Mouse (Mus musculus) T-helper 1 cell (primary cell): ENCODE data around the gene Prap1.

ENCODE experiments used
- in situ Hi-C: fragments of 300-600 bp; cut with MboI, MseI; formaldehyde crosslinking; loops from one replicate; pipeline ENCODE4 v1.15.1; 2025; ENCODE audit warnings: high pct_unique_total_duplicates

Prap1 gene

GRCm38 (mm10) chr7:140081408-140082241 lies 11.6 kb upstream of the Prap1 start:
- in situ Hi-C loops, result loop anchor here (10.0 kb wide), 1 partner anchor 53 kb away; the partner anchor contains the start of gene Mtg1

GRCm38 (mm10) chr7:140082242-140082678 lies 10.9 kb upstream of the Prap1 start, which contains the start of gene Caly:
TSS of gene Caly (minus strand) at chr7:140082548.
- in situ Hi-C loops, result loop anchor here (10.0 kb wide), 1 partner anchor 53 kb away; the partner anchor contains the start of gene Mtg1

- in situ Hi-C loops, result no loop called here
These were observed 2.6 kb upstream of the Prap1 start for GRCm38 (mm10) chr7:140090601-140091000.

GRCm38 (mm10) chr7:140094954-140095353 lies 1.8 kb downstream of the Prap1 start:
- in situ Hi-C loops, result no loop called here

GRCm38 (mm10) chr7:140095556-140095955 lies 2.4 kb downstream of the Prap1 start:
- in situ Hi-C loops, result no loop called here

GRCm38 (mm10) chr7:140096055-140096454 lies 2.9 kb downstream of the Prap1 start:
- in situ Hi-C loops, result no loop called here

GRCm38 (mm10) chr7:140098466-140098865 lies 5.3 kb downstream of the Prap1 start:
- in situ Hi-C loops, result no loop called here

- in situ Hi-C loops, result no loop called here
These were observed 8.3 kb downstream of the Prap1 start for GRCm38 (mm10) chr7:140101498-140101897.

- in situ Hi-C loops, result no loop called here
These were observed 9.0 kb downstream of the Prap1 start, which contains the start of gene Fuom for GRCm38 (mm10) chr7:140101993-140102860. TSS of gene Fuom (minus strand) at chr7:140102441.

- in situ Hi-C loops, result no loop called here
These were observed 10.8 kb downstream of the Prap1 start for GRCm38 (mm10) chr7:140104009-140104408.

- in situ Hi-C loops, result no loop called here
These were observed 18.7 kb downstream of the Prap1 start for GRCm38 (mm10) chr7:140111943-140112342.

- in situ Hi-C loops, result no loop called here
These were observed 22.6 kb downstream of the Prap1 start, which contains the start of gene Paox for GRCm38 (mm10) chr7:140115583-140116328. TSS of gene Paox (plus strand) at chr7:140115799.

GRCm38 (mm10) chr7:140116329-140117054 lies 23.3 kb downstream of the Prap1 start, which contains the start of gene Echs1:
TSS of gene Echs1 (minus strand) at chr7:140116476.
- in situ Hi-C loops, result no loop called here

GRCm38 (mm10) chr7:140120484-140120883 lies 27.3 kb downstream of the Prap1 start:
- in situ Hi-C loops, result loop anchor here (10.0 kb wide), 1 partner anchor 1934 kb away; no protein-coding TSS in a partner anchor

GRCm38 (mm10) chr7:140121338-140121910 lies 28.2 kb downstream of the Prap1 start:
- in situ Hi-C loops, result loop anchor here (10.0 kb wide), 1 partner anchor 1933 kb away; no protein-coding TSS in a partner anchor

- in situ Hi-C loops, result loop anchor here (10.0 kb wide), 1 partner anchor 1932 kb away; no protein-coding TSS in a partner anchor
These were observed 29.6 kb downstream of the Prap1 start for GRCm38 (mm10) chr7:140122765-140123164.

GRCm38 (mm10) chr7:140124382-140124781 lies 31.2 kb downstream of the Prap1 start:
- in situ Hi-C loops, result loop anchor here (10.0 kb wide), 1 partner anchor 1930 kb away; no protein-coding TSS in a partner anchor

GRCm38 (mm10) chr7:140125278-140126021 lies 32.3 kb downstream of the Prap1 start:
- in situ Hi-C loops, result loop anchor here (10.0 kb wide), 1 partner anchor 1929 kb away; no protein-coding TSS in a partner anchor

- in situ Hi-C loops, result loop anchor here (10.0 kb wide), 1 partner anchor 1929 kb away; no protein-coding TSS in a partner anchor
These were observed 32.8 kb downstream of the Prap1 start for GRCm38 (mm10) chr7:140126022-140126350.
